Mouse (Mus musculus) cortical plate, adult 2 months (tissue): ENCODE measurements at regions not wholly inside any gene's neighbourhood (a gene's known extent, or its start where the extent isn't known, plus 50 kb on each side); places are given as distances from the start of the nearest gene placed in this dataset.

Experiments used
- CTCF ChIP-seq: fragments of 200-500 bp; IDR thresholded peaks from 2 replicates; pipeline ENCODE4 v1.5.1; 2011; ENCODE audit warnings: mild to moderate bottlenecking, control low read depth, low read length; ENCODE audit not compliant: insufficient read depth; ENCODE audit errors: extremely low read depth
- POLR2A ChIP-seq: fragments of 200-500 bp; IDR thresholded peaks from 2 replicates; pipeline ENCODE4 v1.6.1; 2011; ENCODE audit warnings: mild to moderate bottlenecking, low read length, control low read depth; ENCODE audit not compliant: insufficient read depth; ENCODE audit errors: extremely low read depth

DNA sequence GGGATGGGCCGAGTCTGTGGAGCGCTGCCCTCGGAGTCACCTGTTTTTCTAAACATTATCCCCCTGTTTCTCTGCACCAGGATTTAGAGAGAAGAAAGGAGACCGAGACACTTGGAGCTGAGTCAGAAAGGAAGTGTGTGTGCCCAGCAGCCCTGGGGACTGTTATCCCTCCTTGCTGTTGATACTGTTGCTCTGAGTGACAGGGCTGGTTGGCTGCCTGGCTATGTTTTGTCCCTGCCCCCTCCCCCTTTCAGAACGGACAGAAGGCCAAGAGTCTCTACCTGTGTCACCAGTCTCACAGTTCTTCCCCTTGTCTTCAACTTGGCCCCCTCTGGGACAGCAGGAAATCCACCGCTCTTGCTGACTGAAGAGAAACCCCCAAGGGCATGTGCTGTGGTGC is 93.4 kb upstream of the Zfp703 start:
- no peak for TF ChIP-seq CTCF
- TF ChIP-seq POLR2A, result no peak
